Mouse (Mus musculus) left cerebral cortex, adult 11 months (tissue): ENCODE results near the gene Gapdhs.
A peak's percentile ranks its signal among the peaks of the same experiment; 100 is the strongest.
"Not testable (repeated sequence)": the region's sequence is repeated elsewhere in the genome, so short reads cannot be mapped to it uniquely, and the experiment has no call there.

Experiments
- DNase-seq: peaks from one replicate; pipeline ENCODE4 v3.0.0; 2022; ENCODE audit warnings: low spot score

Gapdhs gene

GRCm38 (mm10) chr7:30744022-30744598 lies 629 bp upstream of the Gapdhs start:
- no peak for DNase-seq

- DNase-seq, result not testable (repeated sequence)
These were observed 911 bp downstream of the Gapdhs start for GRCm38 (mm10) chr7:30742570-30742969.

GRCm38 (mm10) chr7:30736211-30736610 lies 7.3 kb downstream of the Gapdhs start:
- no peak for DNase-seq

GRCm38 (mm10) chr7:30730064-30730722 lies 13.3 kb downstream of the Gapdhs start:
- not testable (repeated sequence) for DNase-seq

- peak; percentile 94 for DNase-seq
These were observed 14.0 kb downstream of the Gapdhs start, which contains the start of gene Tmem147 for GRCm38 (mm10) chr7:30729396-30730063. Gene Tmem147, minus strand, starts transcription at chr7:30729540.

- DNase-seq, result peak; percentile 30
These were observed 14.6 kb downstream of the Gapdhs start for GRCm38 (mm10) chr7:30728739-30729395.

- DNase-seq, result no peak
These were observed 15.3 kb downstream of the Gapdhs start for GRCm38 (mm10) chr7:30728214-30728613.

GRCm38 (mm10) chr7:30723274-30723953 lies 20.1 kb downstream of the Gapdhs start:
- no peak for DNase-seq

GRCm38 (mm10) chr7:30721286-30721685 lies 22.2 kb downstream of the Gapdhs start:
- DNase-seq, result no peak

GRCm38 (mm10) chr7:30719669-30720068 lies 23.8 kb downstream of the Gapdhs start:
- DNase-seq, result no peak

- DNase-seq, result no peak
These were observed 25.8 kb downstream of the Gapdhs start for GRCm38 (mm10) chr7:30717716-30718046.

- peak; percentile 35 for DNase-seq
These were observed 26.3 kb downstream of the Gapdhs start for GRCm38 (mm10) chr7:30717006-30717715.

GRCm38 (mm10) chr7:30711942-30712341 lies 31.5 kb downstream of the Gapdhs start, which contains the start of gene Atp4a:
Gene Atp4a, plus strand, starts transcription at chr7:30712209.
- no peak for DNase-seq

- no peak for DNase-seq
These were observed 36.0 kb downstream of the Gapdhs start for GRCm38 (mm10) chr7:30707441-30707840.

GRCm38 (mm10) chr7:30706214-30706882 lies 37.1 kb downstream of the Gapdhs start:
- DNase-seq, result no peak

GRCm38 (mm10) chr7:30698589-30698988 lies 44.9 kb downstream of the Gapdhs start, which contains the start of gene 2200002J24Rik:
Gene 2200002J24Rik, plus strand, starts transcription at chr7:30698926.
- no peak for DNase-seq

GRCm38 (mm10) chr7:30698101-30698500 lies 45.4 kb downstream of the Gapdhs start:
- no peak for DNase-seq

- no peak for DNase-seq
These were observed 55.2 kb downstream of the Gapdhs start for GRCm38 (mm10) chr7:30688325-30688724.

- DNase-seq, result no peak
These were observed 60.1 kb downstream of the Gapdhs start for GRCm38 (mm10) chr7:30683425-30683824.

GRCm38 (mm10) chr7:30681897-30682296 lies 61.6 kb downstream of the Gapdhs start:
- no peak for DNase-seq
